Mouse (Mus musculus) spleen, embryonic (tissue): ENCODE data around the gene Zfp385b.

Experiments used
- CTCF ChIA-PET: fragments of 350-600 bp; sonication (Branson Sonifier 250); formaldehyde crosslinking; loops from one replicate; lab custom pipeline; 2022; lab: Charles Lee

Gene Zfp385b

DNA sequence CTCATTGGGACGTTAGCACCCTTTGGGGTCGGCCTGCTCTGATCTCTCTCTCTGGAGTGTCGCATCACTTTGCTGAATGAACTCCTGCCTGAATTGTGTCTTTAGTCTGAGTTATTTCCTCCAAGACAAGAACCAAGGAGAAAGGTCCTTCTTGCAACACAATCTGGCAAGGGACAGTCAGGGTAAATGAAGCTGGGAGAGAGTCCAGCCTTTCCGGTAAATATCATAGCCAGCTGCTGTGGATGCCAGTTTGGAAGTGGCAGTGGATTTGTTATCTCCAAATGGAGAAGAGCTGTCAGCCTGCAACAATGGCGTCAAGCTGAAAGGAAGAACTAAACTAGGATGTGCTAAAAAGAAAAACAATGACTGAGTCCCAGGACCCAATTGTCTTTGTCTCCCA is 436.7 kb downstream of the Zfp385b start:
- CTCF ChIA-PET: no interaction called here

DNA sequence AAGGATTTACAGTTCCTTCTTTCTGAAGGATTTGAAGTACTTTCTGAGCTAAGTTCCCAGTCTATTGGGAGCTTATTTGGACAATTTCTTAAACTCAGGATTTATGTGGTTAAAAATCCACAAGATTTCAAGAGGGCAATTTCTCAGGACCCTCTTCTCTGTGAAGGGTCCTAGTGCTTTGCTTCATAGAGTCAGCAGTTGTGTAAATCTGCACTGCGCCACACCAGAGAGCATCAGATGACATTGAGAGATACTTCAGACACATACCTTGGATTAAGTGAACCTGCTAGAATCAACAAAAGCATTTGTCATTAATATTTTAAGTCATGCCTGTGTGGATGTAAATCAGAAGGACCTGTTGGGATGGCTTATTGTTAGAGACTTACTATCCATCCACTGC is 439.5 kb downstream of the Zfp385b start:
- CTCF ChIA-PET: no interaction called here

DNA sequence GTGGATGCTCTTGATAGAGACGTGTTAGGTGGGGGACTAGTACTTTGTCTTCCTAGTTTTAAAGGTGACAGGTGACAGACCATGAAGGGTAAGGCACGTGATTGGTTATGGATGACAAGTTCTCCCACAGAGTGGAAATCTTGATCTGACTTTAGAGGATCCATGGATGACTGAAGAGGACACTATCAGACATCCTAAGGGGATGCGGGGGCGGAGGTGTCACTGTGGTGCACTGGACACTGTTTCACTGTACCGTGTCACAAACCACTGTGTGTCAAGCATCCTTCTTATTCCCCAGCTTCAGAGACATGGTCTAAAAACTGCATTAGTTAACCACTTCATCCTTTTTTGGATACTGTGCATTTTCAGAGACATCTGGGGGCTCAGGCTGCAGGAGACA is 440.1 kb downstream of the Zfp385b start:
- CTCF ChIA-PET: no interaction called here

DNA sequence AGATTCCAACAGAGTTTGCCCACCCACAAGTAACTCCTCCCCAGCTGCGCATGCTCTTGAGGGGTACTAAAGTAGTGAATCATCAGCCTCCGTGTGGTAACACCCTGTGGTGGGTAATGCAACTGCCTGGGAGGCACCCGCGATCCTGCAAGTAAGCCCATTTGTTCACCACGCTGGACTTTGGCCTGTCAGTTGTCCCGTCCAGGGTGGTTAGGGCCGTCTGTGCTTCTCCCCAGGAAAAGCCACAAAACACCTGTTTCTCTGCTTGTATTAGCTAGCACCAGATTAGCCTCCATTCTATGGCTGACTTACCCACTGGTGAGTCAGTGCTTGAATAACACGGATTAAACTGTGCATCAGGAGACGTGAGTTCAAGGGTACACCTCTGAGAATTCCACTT is 442.6 kb downstream of the Zfp385b start:
- CTCF ChIA-PET: no interaction called here

DNA sequence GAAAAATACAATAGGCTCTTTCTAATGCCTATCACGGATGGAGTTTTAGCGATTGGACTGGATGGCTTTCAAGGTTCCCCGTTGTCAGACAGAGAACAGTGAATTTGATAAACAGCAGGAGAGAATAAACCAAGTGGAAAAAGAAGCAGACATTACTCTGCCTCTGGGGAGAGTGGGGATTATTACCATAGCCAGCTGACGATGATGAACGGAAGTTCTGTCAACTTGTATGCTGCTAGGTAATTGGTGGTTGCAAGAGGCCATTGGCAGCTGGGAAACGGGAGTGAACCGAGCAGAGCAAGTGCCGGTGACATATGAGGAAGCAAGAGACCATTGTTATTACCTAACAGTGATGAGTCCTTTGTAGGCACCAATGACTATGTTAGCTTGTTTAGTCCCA is 444.3 kb downstream of the Zfp385b start:
- CTCF ChIA-PET: no interaction called here

DNA sequence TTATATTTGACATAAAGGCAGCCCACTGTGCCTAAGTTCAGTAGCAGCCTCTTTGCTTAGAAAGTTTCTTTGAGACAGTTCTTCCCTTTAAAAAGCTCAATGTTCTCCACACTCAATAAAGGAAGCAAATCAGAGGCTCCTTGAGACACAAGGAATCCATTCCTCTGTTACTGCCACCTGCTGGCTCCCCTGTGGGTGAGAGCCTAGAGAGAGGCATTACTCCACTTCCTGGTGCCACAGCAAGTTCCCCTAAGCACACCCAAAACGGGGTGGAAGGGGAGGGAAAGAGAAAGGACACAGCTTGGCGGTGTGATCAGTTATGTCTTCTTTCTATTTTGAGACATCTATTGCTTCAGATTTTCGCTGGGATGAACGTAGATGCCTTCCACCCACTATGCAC is 450.3 kb downstream of the Zfp385b start:
- CTCF ChIA-PET: no interaction called here
